Mouse (Mus musculus) heart, postnatal 14 days (tissue): ENCODE measurements at regions not wholly inside any gene's neighbourhood (a gene's known extent, or its start where the extent isn't known, plus 50 kb on each side); places are given as distances from the start of the nearest gene placed in this dataset.
"Not testable (repeated sequence)": the region's sequence is repeated elsewhere in the genome, so short reads cannot be mapped to it uniquely, and the experiment has no call there.

Experiments
- DNase-seq, 2 experiments: peaks; one replicate each; pipeline ENCODE4 v3.0.0; 2021 to 2022
- intact Hi-C: fragments of 180-260 bp; cut with DNase I; formaldehyde crosslinking; loops from one replicate; pipeline ENCODE4 v1.15.1; 2025

- DNase-seq = no peak
- intact Hi-C loops = no loop called here
Observed at GRCm38 (mm10) chr1:166898741-166899140, 102.5 kb upstream of the Fam78b start.

GRCm38 (mm10) chr1:166899238-166899637, 102.0 kb upstream of the Fam78b start:
- DNase-seq = no peak
- intact Hi-C loops = no loop called here

- intact Hi-C loops = no loop called here
- no peak for DNase-seq
Observed at GRCm38 (mm10) chr1:166900028-166900427, 101.2 kb upstream of the Fam78b start.

- intact Hi-C loops = no loop called here
- DNase-seq = peak in 1 of 2 experiments; percentile 7
Observed at GRCm38 (mm10) chr1:166900441-166901161, 100.6 kb upstream of the Fam78b start.

- DNase-seq = no peak
- intact Hi-C loops = no loop called here
Observed at GRCm38 (mm10) chr1:166901574-166901973, 99.6 kb upstream of the Fam78b start.

GRCm38 (mm10) chr1:166903417-166903816, 97.8 kb upstream of the Fam78b start:
- intact Hi-C loops = no loop called here

GRCm38 (mm10) chr1:166908231-166908805, 92.9 kb upstream of the Fam78b start:
- intact Hi-C loops = no loop called here
- DNase-seq = no peak

More at GRCm38 (mm10) chr1:166903417-166903816, 97.8 kb upstream of the Fam78b start:
- no peak for DNase-seq

- intact Hi-C loops, DNase-seq: not testable (repeated sequence)
Observed at GRCm38 (mm10) chr1:166912195-166912594, 89.0 kb upstream of the Fam78b start.

GRCm38 (mm10) chr1:166922911-166923712, 78.1 kb upstream of the Fam78b start:
- intact Hi-C loops = no loop called here
- DNase-seq = no peak

GRCm38 (mm10) chr1:166923713-166923975, 77.6 kb upstream of the Fam78b start:
- DNase-seq = no peak
- intact Hi-C loops = no loop called here

- DNase-seq = no peak
- intact Hi-C loops = no loop called here
Observed at GRCm38 (mm10) chr1:166924126-166924525, 77.1 kb upstream of the Fam78b start.

GRCm38 (mm10) chr1:166926078-166926477, 75.1 kb upstream of the Fam78b start:
- intact Hi-C loops = no loop called here
- DNase-seq = no peak

- DNase-seq, intact Hi-C loops: not testable (repeated sequence)
Observed at GRCm38 (mm10) chr1:166939744-166940143, 61.5 kb upstream of the Fam78b start.

GRCm38 (mm10) chr1:166940146-166941076, 60.8 kb upstream of the Fam78b start:
- intact Hi-C loops, DNase-seq: not testable (repeated sequence)

- intact Hi-C loops = no loop called here
- DNase-seq = peak; percentile 4 to 12
Observed at GRCm38 (mm10) chr1:166942201-166942600, 59.0 kb upstream of the Fam78b start.

- intact Hi-C loops = no loop called here
- DNase-seq = no peak
Observed at GRCm38 (mm10) chr1:166944540-166944939, 56.7 kb upstream of the Fam78b start.

- DNase-seq = no peak
- intact Hi-C loops = no loop called here
Observed at GRCm38 (mm10) chr1:166947844-166948702, 53.1 kb upstream of the Fam78b start.
